Mouse (Mus musculus) testis, adult 2 months (tissue): ENCODE results near the gene Anp32e. TPM values are rescaled to one million over a fixed set of nuclear protein-coding genes. Genes with fewer than 3 reads are reported as not detected.

ENCODE experiments used
- H3K27ac ChIP-seq: fragments of 200-500 bp; 2 replicates; pipeline ENCODE4 v1.5.1; 2012; ENCODE audit warnings: low read depth, low read length; ENCODE audit not compliant: control insufficient read depth, insufficient read depth
- H3K27me3 ChIP-seq: fragments of 200-500 bp; 2 replicates; pipeline ENCODE4 v1.6.1; 2012; ENCODE audit warnings: mild to moderate bottlenecking, low read length, moderate library complexity; ENCODE audit not compliant: control insufficient read depth, insufficient read depth
- H3K36me3 ChIP-seq: fragments of 200-500 bp; 2 replicates; pipeline ENCODE4 v1.6.1; 2012; ENCODE audit warnings: mild to moderate bottlenecking, low read length; ENCODE audit not compliant: control insufficient read depth, insufficient read depth
- H3K4me1 ChIP-seq: fragments of 200-500 bp; 2 replicates; pipeline ENCODE4 v1.6.1; 2012; ENCODE audit warnings: low read length; ENCODE audit not compliant: control insufficient read depth, insufficient read depth
- H3K4me3 ChIP-seq: fragments of 200-500 bp; 2 replicates; pipeline ENCODE4 v1.5.1; 2012; ENCODE audit warnings: low read depth, mild to moderate bottlenecking, low read length, moderate library complexity, mixed read lengths; ENCODE audit not compliant: control insufficient read depth
- CTCF ChIP-seq: fragments of 200-500 bp; IDR thresholded peaks from 2 replicates; pipeline ENCODE4 v1.5.1; 2012; ENCODE audit warnings: low read depth, mild to moderate bottlenecking, inconsistent platforms, low read length, moderate library complexity; ENCODE audit not compliant: control insufficient read depth, insufficient read depth, insufficient replicate concordance
- POLR2A ChIP-seq: fragments of 200-500 bp; IDR thresholded peaks from 2 replicates; pipeline ENCODE4 v1.6.1; 2012; ENCODE audit warnings: low read depth, mild to moderate bottlenecking, inconsistent platforms, low read length, moderate library complexity; ENCODE audit not compliant: control insufficient read depth
- polyA plus RNA-seq: library from polyadenylated mRNA; depleted of rRNA; stranded (reverse); fragments of >200 nt; gene quantifications from 2 replicates; pipeline ENCODE4 v1.2.3, GENCODE M21; 2012

The Anp32e gene
- polyA plus RNA-seq, 1 experiment = 6.0 TPM

- TF ChIP-seq POLR2A (no peak), CTCF (no peak)
- Histone ChIP-seq H3K27ac (no peak overlapping the region), H3K36me3 (no peaks in the 10 kb centered on the region)
These were observed 58.5 kb downstream of the Anp32e start for GRCm38 (mm10) chr3:95987386-95988110.

DNA sequence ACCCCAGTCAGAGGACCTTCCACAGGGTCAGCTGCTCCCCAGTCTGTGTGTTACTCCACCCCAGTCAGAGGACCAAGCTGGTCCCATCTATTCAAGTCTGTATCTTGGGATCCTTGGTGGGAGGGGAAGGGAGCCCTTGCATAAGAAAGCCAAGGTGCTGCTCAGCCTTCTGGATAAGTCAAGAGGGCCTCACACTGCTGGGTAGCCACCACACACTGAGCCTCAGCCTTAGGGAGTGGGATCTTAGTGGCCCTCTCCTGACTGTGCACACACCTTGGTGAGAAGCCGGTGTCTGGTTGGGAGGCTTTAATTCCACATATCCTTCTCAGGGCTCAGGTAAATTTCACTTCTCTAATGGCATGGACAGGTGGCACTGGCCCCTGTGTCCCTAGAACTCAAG lies 59.1 kb downstream of the Anp32e start:
- peaks cover 14% of the 10 kb centered on the region for H3K4me1 ChIP-seq
- no peak overlapping the region for H3K4me3 ChIP-seq
- no peak overlapping the region for H3K27ac ChIP-seq
- TF ChIP-seq POLR2A (no peak), CTCF (no peak)
- no peaks in the 10 kb centered on the region for H3K27me3 ChIP-seq
- no peaks in the 10 kb centered on the region for H3K36me3 ChIP-seq

More at GRCm38 (mm10) chr3:95987386-95988110, 58.5 kb downstream of the Anp32e start:
- H3K4me1 ChIP-seq = peaks cover 14% of the 10 kb centered on the region
- H3K27me3 ChIP-seq = no peaks in the 10 kb centered on the region
- H3K4me3 ChIP-seq = no peak overlapping the region

DNA sequence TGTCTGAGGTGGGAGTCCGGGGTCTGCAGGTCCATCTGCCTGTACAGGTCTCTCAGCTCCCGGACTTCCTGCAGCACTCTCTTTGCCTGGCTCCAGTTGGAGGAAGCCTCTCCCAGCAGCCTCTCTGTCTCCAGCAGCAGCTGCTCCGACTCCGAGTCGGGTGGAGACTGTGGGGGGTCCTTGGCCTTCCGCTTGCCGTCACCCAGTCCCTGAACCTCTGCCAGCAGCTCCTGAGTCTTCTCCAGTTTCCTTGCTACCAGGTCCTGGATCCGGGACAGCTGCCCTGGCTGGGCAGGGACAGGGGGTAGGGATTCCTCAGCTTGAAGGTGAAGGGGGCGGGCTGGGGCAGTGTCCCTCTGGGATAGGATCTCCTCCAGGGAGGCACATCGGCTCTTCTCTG lies 59.9 kb downstream of the Anp32e start:
- TF ChIP-seq CTCF (no peak), POLR2A (no peak)
- Histone ChIP-seq H3K36me3 (no peaks in the 10 kb centered on the region), H3K4me1 (peaks cover 14% of the 10 kb centered on the region), H3K27me3 (no peaks in the 10 kb centered on the region), H3K4me3 (no peak overlapping the region), H3K27ac (no peak overlapping the region)

DNA sequence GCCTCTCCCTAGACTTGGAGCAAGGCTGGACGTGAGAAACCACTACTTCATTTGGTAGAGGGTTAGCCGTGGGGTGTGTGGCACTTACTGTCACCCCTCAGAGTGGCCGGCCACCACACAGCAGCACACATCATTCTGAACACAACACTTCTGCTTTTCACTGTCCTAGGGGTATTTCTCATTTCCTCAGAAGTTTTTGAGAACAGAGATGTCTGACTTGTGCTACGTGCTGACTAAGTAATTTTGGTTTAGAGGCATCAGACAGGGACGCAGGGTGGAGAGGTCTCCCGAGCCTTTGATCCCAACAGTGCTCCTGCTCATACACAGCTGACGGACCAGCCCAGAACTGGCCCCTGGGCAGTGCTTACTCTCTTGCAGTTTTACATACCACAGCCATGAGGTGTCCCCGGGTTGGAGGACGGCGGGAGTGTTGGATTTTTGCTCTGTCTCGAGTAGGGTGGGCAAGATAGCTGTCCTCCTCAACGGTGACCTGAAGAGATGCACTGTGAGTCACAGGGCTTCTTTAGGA lies 61.4 kb downstream of the Anp32e start:
- H3K4me3 ChIP-seq = no peak overlapping the region
- no peaks in the 10 kb centered on the region for H3K27me3 ChIP-seq
- H3K4me1 ChIP-seq = peaks cover 19% of the 10 kb centered on the region
- no peak overlapping the region for H3K27ac ChIP-seq
- no peak for TF ChIP-seq POLR2A
- no peak for TF ChIP-seq CTCF
- H3K36me3 ChIP-seq = no peaks in the 10 kb centered on the region

GRCm38 (mm10) chr3:95992990-95993603 lies 64.1 kb downstream of the Anp32e start:
- no peaks in the 10 kb centered on the region for H3K36me3 ChIP-seq
- TF ChIP-seq POLR2A = no peak
- TF ChIP-seq CTCF = no peak
- H3K4me3 ChIP-seq = no peak overlapping the region
- H3K27ac ChIP-seq = 0 out of 2 replicates have a peak overlapping the region, but pooled peaks have one; percentile 35
- no peaks in the 10 kb centered on the region for H3K27me3 ChIP-seq
- peaks cover 6% of the 10 kb centered on the region for H3K4me1 ChIP-seq

DNA sequence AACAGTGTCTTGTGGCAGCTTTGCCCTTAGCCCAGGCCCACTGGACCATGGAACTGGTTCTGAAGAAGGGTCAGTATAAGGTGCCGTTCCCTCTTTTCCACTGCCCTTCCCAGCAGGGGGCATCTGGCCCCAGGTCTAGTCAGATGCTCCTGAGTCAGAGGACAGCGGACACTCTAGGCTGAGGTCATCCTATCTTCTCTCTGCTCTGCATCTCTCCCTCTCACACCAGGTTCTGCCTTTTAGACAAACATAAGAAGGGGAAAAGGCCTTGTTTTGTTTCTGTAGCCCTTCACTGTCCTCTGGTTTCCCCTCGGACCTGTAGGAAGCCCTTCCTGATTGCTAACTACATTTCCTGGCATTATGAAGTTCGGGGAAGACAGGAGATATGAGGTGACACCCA lies 64.8 kb downstream of the Anp32e start:
- H3K27ac ChIP-seq = peak overlapping the region; percentile 62; the same call in 1 of the 2 replicates
- no peaks in the 10 kb centered on the region for H3K36me3 ChIP-seq
- no peak overlapping the region for H3K4me3 ChIP-seq
- TF ChIP-seq POLR2A = no peak
- TF ChIP-seq CTCF = no peak
- H3K27me3 ChIP-seq = no peaks in the 10 kb centered on the region
- H3K4me1 ChIP-seq = peaks cover 6% of the 10 kb centered on the region

GRCm38 (mm10) chr3:95994381-95994846 lies 65.4 kb downstream of the Anp32e start:
- Histone ChIP-seq H3K36me3 (no peaks in the 10 kb centered on the region), H3K27me3 (no peaks in the 10 kb centered on the region), H3K27ac (peak overlapping the region; percentile 62), H3K4me3 (peak overlapping the region; percentile 20), H3K4me1 (peaks cover 6% of the 10 kb centered on the region)
- TF ChIP-seq CTCF (no peak), POLR2A (no peak)
